8 mouse cellular contexts compared by ENCODE assay signal in the genomic region with DNA sequence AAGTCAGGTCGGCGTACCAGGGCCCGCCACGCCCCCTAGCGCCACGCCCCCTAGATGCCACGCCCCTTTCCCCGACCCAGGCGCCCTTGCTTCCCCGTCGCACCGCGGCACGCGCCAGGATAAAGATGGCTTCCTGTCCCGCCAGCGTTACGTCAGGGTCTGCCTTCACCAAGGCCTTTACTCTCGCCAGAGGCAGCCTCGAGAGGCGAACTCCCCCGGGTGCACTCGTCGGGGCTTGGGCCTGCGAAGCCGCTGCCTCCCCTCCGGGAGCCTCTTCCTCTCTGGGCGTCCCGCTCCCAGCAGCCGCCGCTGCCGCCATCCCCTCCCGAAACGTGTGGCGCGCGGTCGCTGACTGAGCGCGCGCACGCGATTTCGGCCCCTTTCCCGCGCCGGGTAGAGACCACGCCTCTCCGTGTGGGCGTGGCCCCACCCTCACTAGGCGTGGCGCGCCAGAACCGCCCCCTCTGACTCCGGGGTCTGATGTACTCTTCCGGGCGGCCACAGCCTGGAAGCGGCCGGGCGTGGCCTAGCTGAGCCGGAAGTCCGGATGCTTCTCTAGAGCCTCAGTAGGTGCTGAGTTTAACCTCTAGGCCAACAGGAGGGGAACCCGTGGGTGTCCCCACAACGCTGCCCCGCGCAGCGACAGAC. TPM values are rescaled to one million over a fixed set of nuclear protein-coding genes. Genes with fewer than 3 reads are reported as not detected.
DNase-seq lines count a peak whose midpoint lies in the region; ATAC-seq and TF ChIP-seq lines count a peak whose summit lies in the region.

No protein-coding gene starts in this region.

- peak; percentile 94 for DNase-seq in CH12.LX (ENCODE audit: extremely low read depth)
- DNase-seq in c-Kit-positive CD71-positive TER-119-negative erythroid progenitor cells, embryonic 14.5 days (ENCODE audit: low read depth) = peak; percentile 89
- DNase-seq in heart, postnatal 10 days = peak; percentile 95 to 98
- DNase-seq in large intestine, adult 2 months (ENCODE audit: low read depth, low spot score) = peak; percentile 76
- peak; percentile 97 for DNase-seq in liver, postnatal 0 days
- peak; percentile 100 for DNase-seq in testis, postnatal 10 days (ENCODE audit: low spot score)

- H3K4me1 ChIP-seq in CH12.LX (ENCODE audit: control insufficient read depth in 1 of 2, insufficient read depth in 2 of 2) = peaks cover 4 to 42% of the 10 kb centered on the region in 2 experiments; a peak in 2 of 4 replicates
- H3K4me1 ChIP-seq in forebrain, embryonic 12.5 days = peaks cover 12% of the 10 kb centered on the region
- H3K4me1 ChIP-seq in liver, postnatal 0 days (ENCODE audit: insufficient read depth) = peaks cover 14% of the 10 kb centered on the region
- peaks cover 4% of the 10 kb centered on the region; the same call in 1 of the 2 replicates for H3K4me1 ChIP-seq in neural tube, embryonic 14.5 days (ENCODE audit: control insufficient read depth, insufficient read depth, low read length)

- TF ChIP-seq RAD21 in CH12.LX (IDR thresholded peaks at IDR 0.05; ENCODE audit: low read depth, low read length) = no peak

- intact Hi-C loops in heart, postnatal 10 days (cut with DNase I) = loop anchor here (2.0 kb wide), 1 partner anchor 50 kb away; no protein-coding TSS in a partner anchor

- H3K9ac ChIP-seq in CH12.LX (ENCODE audit: insufficient read depth, low read depth) = peak overlapping the region; percentile 77
- H3K9ac ChIP-seq in forebrain, embryonic 12.5 days = peak overlapping the region; percentile 73
- peak overlapping the region; percentile 71 for H3K9ac ChIP-seq in liver, postnatal 0 days (replicated peaks)
- H3K9ac ChIP-seq in neural tube, embryonic 14.5 days (replicated peaks; ENCODE audit: low read depth, low read length) = peak overlapping the region; percentile 55

- no peak for TF ChIP-seq CTCF in CH12.LX (conservative IDR thresholded peaks at IDR 0.05 in 1 of 2, IDR thresholded peaks at IDR 0.05 in 1 of 2; ENCODE audit: low read depth in 2 of 2, low read length in 2 of 2)
- TF ChIP-seq CTCF in liver, postnatal 0 days (IDR thresholded peaks at IDR 0.05; ENCODE audit: low read depth) = peak; percentile 33

- no peaks in the 10 kb centered on the region for H3K9me3 ChIP-seq in CH12.LX (replicated peaks; ENCODE audit: low read length)
- no peaks in the 10 kb centered on the region for H3K9me3 ChIP-seq in forebrain, embryonic 12.5 days
- no peaks in the 10 kb centered on the region for H3K9me3 ChIP-seq in liver, postnatal 0 days (ENCODE audit: low read length)
- H3K9me3 ChIP-seq in neural tube, embryonic 14.5 days (ENCODE audit: control insufficient read depth, low read length) = no peaks in the 10 kb centered on the region

- dilution Hi-C loops in CH12.LX (cut with MboI; ENCODE audit: extremely low pct_ligation_motif_present, extremely low pct_unique_long_range_greater_than_20kb, low sequenced_read_pairs) = no loop called here

- H3K36me3 ChIP-seq in CH12.LX (replicated peaks in 1 of 2; ENCODE audit: control insufficient read depth in 1 of 2, insufficient read depth in 1 of 2, low read length in 1 of 2) = peaks cover 11 to 26% of the 10 kb centered on the region in 2 experiments
- H3K36me3 ChIP-seq in forebrain, embryonic 12.5 days (replicated peaks) = peaks cover 12% of the 10 kb centered on the region; the same call in 1 of the 2 replicates
- peaks cover 10% of the 10 kb centered on the region; the same call in 1 of the 2 replicates for H3K36me3 ChIP-seq in liver, postnatal 0 days (replicated peaks; ENCODE audit: insufficient read depth, low read length)
- no peaks in the 10 kb centered on the region for H3K36me3 ChIP-seq in neural tube, embryonic 14.5 days (ENCODE audit: control insufficient read depth, insufficient read depth, low read length)

- H3K27ac ChIP-seq in CH12.LX (ENCODE audit: insufficient read depth, low read depth) = peak overlapping the region; percentile 90
- H3K27ac ChIP-seq in forebrain, embryonic 12.5 days = peak overlapping the region; percentile 90
- H3K27ac ChIP-seq in liver, postnatal 0 days (ENCODE audit: low read depth) = peak overlapping the region; percentile 97
- peak overlapping the region; percentile 80 for H3K27ac ChIP-seq in neural tube, embryonic 14.5 days (ENCODE audit: low read depth, low read length)

- H3K4me2 ChIP-seq in CH12.LX (ENCODE audit: insufficient read depth, low read depth, poor library complexity, severe bottlenecking) = peak overlapping the region; percentile 3; the same call in 1 of the 2 replicates
- H3K4me2 ChIP-seq in forebrain, embryonic 12.5 days = peak overlapping the region; percentile 61
- peak overlapping the region; percentile 75 for H3K4me2 ChIP-seq in liver, postnatal 0 days (ENCODE audit: low read depth, low read length)
- H3K4me2 ChIP-seq in neural tube, embryonic 14.5 days (ENCODE audit: low read depth, low read length) = peak overlapping the region; percentile 66

- H3K27me3 ChIP-seq in CH12.LX (replicated peaks) = no peaks in the 10 kb centered on the region
- no peaks in the 10 kb centered on the region for H3K27me3 ChIP-seq in forebrain, embryonic 12.5 days
- no peaks in the 10 kb centered on the region for H3K27me3 ChIP-seq in liver, postnatal 0 days (ENCODE audit: insufficient read depth, low read length)
- no peaks in the 10 kb centered on the region for H3K27me3 ChIP-seq in neural tube, embryonic 14.5 days (ENCODE audit: control insufficient read depth, insufficient read depth, low read length)

- peak; percentile 99 for ATAC-seq in forebrain, embryonic 12.5 days (ENCODE audit: low FRiP score)
- ATAC-seq in liver, postnatal 0 days = peak; percentile 96
- ATAC-seq in neural tube, embryonic 14.5 days (ENCODE audit: low read depth) = peak; percentile 99

- TF ChIP-seq EP300 in CH12.LX (IDR thresholded peaks at IDR 0.05; ENCODE audit: low read length) = no peak
- peak; percentile 36; the same call in 1 of the 2 replicates for TF ChIP-seq EP300 in liver, postnatal 0 days (IDR thresholded peaks at IDR 0.05; ENCODE audit: low read depth)

- H3K4me3 ChIP-seq in CH12.LX (replicated peaks in 1 of 3; ENCODE audit: low read depth in 2 of 3, low read length in 2 of 3, poor library complexity in 1 of 3) = peak overlapping the region; percentile 59 to 79 (median 68)
- peak overlapping the region; percentile 67 for H3K4me3 ChIP-seq in forebrain, embryonic 12.5 days (replicated peaks)
- H3K4me3 ChIP-seq in liver, postnatal 0 days (ENCODE audit: low read depth, low read length) = peak overlapping the region; percentile 73
- H3K4me3 ChIP-seq in neural tube, embryonic 14.5 days (ENCODE audit: low read depth, low read length) = peak overlapping the region; percentile 55

- under 1% methylated on average over 66 of the region's 67 CpGs for WGBS in forebrain, embryonic 12.5 days
- under 1% methylated on average over 67 of the region's 67 CpGs for WGBS in large intestine, adult 2 months
- under 1% methylated on average over 58 of the region's 67 CpGs for WGBS in liver, postnatal 0 days (ENCODE audit: insufficient replicate concordance)
- WGBS in neural tube, embryonic 14.5 days = under 1% methylated on average over 67 of the region's 67 CpGs

- in situ Hi-C loops in CH12.LX (cut with MboI; ENCODE audit: low pct_ligation_motif_present, low pct_unique_long_range_greater_than_20kb, low sequenced_read_pairs) = no loop called here

- TF ChIP-seq POLR2A in CH12.LX (IDR thresholded peaks at IDR 0.05; ENCODE audit: low read depth, low read length) = peak; percentile 97

- peaks cover 6% of the 10 kb centered on the region for H3K79me2 ChIP-seq in CH12.LX (replicated peaks; ENCODE audit: control insufficient read depth, extremely low read depth, insufficient read depth, poor library complexity, severe bottlenecking)

TF ChIP-seq in CH12.LX, 34 proteins besides CTCF, POLR2A, EP300 and RAD21 (continues in another document):
- TF ChIP-seq USF2 (conservative IDR thresholded peaks at IDR 0.05; ENCODE audit: low read depth, low read length) (no peak), SIN3A (IDR thresholded peaks at IDR 0.05; ENCODE audit: low read length) (peak; percentile 47), TBP (conservative IDR thresholded peaks at IDR 0.05; ENCODE audit: low read depth, low read length) (0 out of 2 replicates have a peak, but pooled peaks have one; percentile 67), RCOR1 (conservative IDR thresholded peaks at IDR 0.05; ENCODE audit: low read depth, low read length) (peak; percentile 41; the same call in 1 of the 2 replicates), USF1 (IDR thresholded peaks at IDR 0.05; ENCODE audit: low read depth, low read length) (no peak), POLR2AphosphoS2 (IDR thresholded peaks at IDR 0.05; ENCODE audit: low read depth, low read length) (peak; percentile 90; the same call in 1 of the 2 replicates), GABPA (IDR thresholded peaks at IDR 0.05; ENCODE audit: insufficient replicate concordance, low read depth, low read length) (no peak), ZNF384 (IDR thresholded peaks at IDR 0.05; ENCODE audit: low read depth, low read length) (no peak), HCFC1 (IDR thresholded peaks at IDR 0.05; ENCODE audit: low read depth, low read length) (peak; percentile 68), MAFK (IDR thresholded peaks at IDR 0.05; ENCODE audit: insufficient replicate concordance, low read length) (no peak), MXI1 (IDR thresholded peaks at IDR 0.05; ENCODE audit: low read depth, low read length) (peak; percentile 90), ZMIZ1 (IDR thresholded peaks at IDR 0.05; ENCODE audit: low read depth, low read length) (peak; percentile 89; the same call in 1 of the 2 replicates), IRF4 (IDR thresholded peaks at IDR 0.05; ENCODE audit: low read depth, low read length) (peak; percentile 48; the same call in 1 of the 2 replicates), ETS1 (conservative IDR thresholded peaks at IDR 0.05; ENCODE audit: low read depth, low read length) (peak; percentile 41; the same call in 1 of the 2 replicates), KAT2A (IDR thresholded peaks at IDR 0.05; ENCODE audit: insufficient replicate concordance, low read length) (0 out of 2 replicates have a peak, but pooled peaks have one; percentile 63), MAX (IDR thresholded peaks at IDR 0.05; ENCODE audit: low read length) (peak; percentile 83), ZC3H11A (IDR thresholded peaks at IDR 0.05; ENCODE audit: low read depth, low read length) (no peak), TCF12 (IDR thresholded peaks at IDR 0.05; ENCODE audit: low read depth, low read length) (peak; percentile 81)

RNA-seq across cellular contexts. Expression of a gene that starts 52.5 kb away (rescaled TPM):
- total RNA-seq in CH12.LX (2012; rRNA removed) (49.7 and 59.1 TPM in 2 replicates), CH12.LX (2014; rRNA removed) (178 and 184 TPM in 2 replicates)
- 79.8 and 88.8 TPM in 2 replicates for polyA plus RNA-seq in CH12.LX (2012; ENCODE audit: insufficient read length, low read depth)
- 91.2 and 91.3 TPM in 2 replicates for polyA plus RNA-seq in forebrain, embryonic 12.5 days (2016; fragmentation: Nextera tagmentation; extraction: Ambion mirVana)
- 10 to 100 TPM; 28.2 to 29.8 TPM for total RNA-seq in heart, postnatal 10 days (2021)
- 13.4 and 14.5 TPM in 2 replicates for polyA plus RNA-seq in large intestine, adult 2 months (2012; rRNA removed)
- polyA plus RNA-seq in liver, postnatal 0 days (2015; fragmentation: Nextera tagmentation; extraction: Ambion mirVana) = 87.7 and 87.9 TPM in 2 replicates
- polyA plus RNA-seq in neural tube, embryonic 14.5 days (2014; fragmentation: Nextera tagmentation; extraction: Ambion mirVana) = 157 and 189 TPM in 2 replicates

Comparison
In these comparisons a context has a peak if more than half of its experiments do, and no peak if none do; other contexts are left out.
1. Peak in every context shown above with its lines: DNase-seq, ATAC-seq, H3K4me3 ChIP-seq and H3K27ac ChIP-seq.
2. H3K4me2 ChIP-seq: peak in every context shown above with its lines; median percentile 75 in liver, postnatal 0 days; 66 in neural tube, embryonic 14.5 days; 61 in forebrain, embryonic 12.5 days; 3 in CH12.LX.